Mouse (Mus musculus): ENCODE data around the gene Wfdc17.

GRCm38 (mm10) chr11:83754227-83754626 lies 50.4 kb downstream of the Wfdc17 start:
- TF ChIP-seq USF1 (IDR thresholded peaks at IDR 0.05; ENCODE audit: low read depth) (no peak), CTCF (IDR thresholded peaks at IDR 0.05; ENCODE audit: control insufficient read depth, insufficient read depth, insufficient read length) (no peak), MAX (IDR thresholded peaks at IDR 0.05) (no peak), MYOD1 (IDR thresholded peaks at IDR 0.05; ENCODE audit: control insufficient read depth, insufficient read length, low read depth) (no peak)
